Mouse (Mus musculus) kidney, postnatal 36 days (tissue): Measurements from ENCODE around the gene Adcy6.
"Not testable (repeated sequence)": the region's sequence is repeated elsewhere in the genome, so short reads cannot be mapped to it uniquely, and the experiment has no call there.

Experiments
- DNase-seq, 2 experiments: peaks; one replicate each; pipeline ENCODE4 v3.0.0; 2021 to 2022; ENCODE audit warnings: mixed read lengths in 2 of 2

Gene Adcy6

DNA sequence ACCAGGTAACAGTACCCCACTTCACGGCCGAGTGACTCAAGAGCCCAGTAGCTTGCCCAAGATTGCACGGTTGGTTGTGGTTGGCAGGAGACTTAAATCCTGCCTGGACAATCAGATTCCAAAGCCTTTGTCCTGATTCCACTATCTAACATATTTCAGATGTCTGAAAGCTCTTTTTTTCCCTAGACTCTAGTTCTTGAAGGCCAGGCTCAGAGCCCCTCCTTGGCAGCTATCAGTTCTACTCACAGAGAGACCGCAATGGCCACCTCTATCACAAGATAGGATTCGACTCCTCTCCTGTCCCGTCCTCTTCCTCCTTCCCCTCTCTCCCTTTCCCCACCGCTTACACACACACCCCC is 8.1 kb downstream of the Adcy6 start:
- DNase-seq: no peak

DNA sequence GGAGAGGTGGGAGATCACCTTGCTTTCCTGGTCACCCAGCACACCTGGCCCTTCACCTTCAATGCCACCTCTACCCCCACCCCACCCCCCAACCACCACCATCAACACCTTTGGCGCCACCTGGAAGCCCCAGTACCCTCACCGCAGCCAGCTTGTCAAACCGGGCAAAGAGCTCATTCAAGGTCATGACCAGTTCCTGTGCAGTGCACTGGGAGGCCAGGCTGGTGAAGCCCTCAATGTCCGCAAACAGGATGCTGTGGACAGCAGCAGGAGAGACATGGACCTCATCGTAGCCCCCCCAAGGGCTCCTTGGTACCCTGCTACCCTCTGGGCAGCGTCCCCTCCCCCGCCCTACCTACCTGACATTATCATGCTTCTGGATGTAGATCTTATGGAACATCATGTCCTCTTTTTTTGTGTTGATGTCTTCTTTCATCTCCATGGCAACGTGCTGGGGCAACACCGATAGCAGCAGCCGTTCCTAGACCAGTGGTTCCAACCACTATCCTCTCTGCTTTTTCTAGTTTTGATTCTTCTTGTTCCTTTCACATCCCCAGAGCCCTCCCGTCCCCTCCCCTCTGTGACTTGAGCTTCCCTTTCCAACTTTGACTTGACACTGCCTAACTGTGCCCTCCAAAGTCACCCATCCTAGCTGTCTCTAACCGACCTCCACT is 9.7 kb downstream of the Adcy6 start:
- DNase-seq: no peak

DNA sequence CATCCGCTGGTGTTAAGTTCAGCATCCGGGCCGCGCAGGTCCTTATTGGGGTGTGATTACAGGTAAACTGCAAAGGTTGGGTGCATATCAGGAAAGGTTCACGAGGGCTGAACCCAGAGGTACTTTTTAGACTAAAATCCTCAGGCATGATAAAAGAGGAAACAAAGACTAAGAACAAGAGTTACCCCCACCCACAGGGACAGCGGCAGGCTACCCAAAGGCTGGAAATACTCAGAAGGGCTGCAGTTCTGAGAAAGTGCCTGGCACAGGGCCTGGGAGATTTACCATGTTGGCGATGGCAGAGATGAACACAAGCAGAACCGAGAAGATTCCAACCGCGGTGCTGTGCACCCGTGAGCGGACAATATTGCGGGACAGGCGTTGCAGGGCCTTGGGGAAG is 13.3 kb downstream of the Adcy6 start:
- no peak for DNase-seq

DNA sequence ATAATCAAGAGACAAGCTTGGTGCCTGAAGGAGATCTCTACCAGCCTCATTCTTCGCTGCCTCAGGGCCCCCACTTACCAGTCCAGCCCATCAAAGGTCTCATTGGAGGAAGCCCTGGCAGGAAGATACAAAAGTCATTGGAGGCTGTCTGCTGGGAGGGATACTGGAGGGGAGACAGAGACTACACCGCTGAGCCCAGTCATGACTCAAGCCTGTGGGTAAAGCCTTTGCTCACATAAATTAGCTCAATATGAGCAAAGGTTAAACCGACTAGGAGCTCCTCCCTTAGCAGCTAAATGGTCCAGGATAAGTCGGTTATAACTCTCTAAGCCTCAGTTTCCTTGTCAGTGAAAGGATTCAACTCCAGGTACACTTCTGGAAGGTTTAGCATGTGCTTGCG is 14.8 kb downstream of the Adcy6 start:
- DNase-seq: peak in 1 of 2 experiments; percentile 43

DNA sequence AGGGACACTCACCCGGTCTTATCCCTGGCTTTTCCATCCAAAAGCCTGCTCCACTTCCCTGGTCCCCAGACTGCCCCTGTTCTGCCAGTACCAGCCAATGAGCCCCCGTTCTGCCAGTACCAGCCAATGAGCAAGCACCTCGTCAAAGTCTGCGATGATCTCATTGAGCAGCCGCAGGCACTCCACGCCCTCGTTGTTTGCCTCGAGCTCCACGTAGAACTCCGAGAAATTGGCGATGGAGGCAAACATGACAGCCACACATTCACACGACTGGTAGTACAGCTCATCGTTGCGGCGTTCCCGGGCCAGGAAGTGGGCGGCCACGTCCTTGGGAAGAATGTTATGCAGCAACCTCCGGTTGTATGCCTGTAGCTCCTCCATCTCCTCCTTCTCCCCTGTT is 15.7 kb downstream of the Adcy6 start:
- DNase-seq: no peak

DNA sequence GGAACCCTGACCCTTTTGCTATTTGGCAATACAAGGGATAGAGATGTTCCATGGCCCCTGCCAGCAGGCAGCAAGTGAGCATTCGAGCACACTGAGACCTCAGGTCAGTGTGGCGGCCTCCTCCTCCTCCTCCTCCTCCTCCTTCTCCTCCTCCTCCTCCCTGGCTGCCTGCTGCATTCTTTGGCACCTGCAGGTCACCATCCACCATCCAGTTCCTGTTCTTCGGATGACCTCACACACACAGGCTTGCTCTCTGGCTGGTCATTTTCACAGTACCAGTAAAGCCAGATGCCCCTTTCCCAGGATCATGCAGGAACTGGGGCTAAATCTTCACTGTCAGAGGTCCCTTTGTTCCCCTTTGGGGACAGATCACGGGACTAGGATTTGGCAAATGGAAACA is 18.5 kb downstream of the Adcy6 start:
- peak in 1 of 2 experiments; percentile 27 for DNase-seq

DNA sequence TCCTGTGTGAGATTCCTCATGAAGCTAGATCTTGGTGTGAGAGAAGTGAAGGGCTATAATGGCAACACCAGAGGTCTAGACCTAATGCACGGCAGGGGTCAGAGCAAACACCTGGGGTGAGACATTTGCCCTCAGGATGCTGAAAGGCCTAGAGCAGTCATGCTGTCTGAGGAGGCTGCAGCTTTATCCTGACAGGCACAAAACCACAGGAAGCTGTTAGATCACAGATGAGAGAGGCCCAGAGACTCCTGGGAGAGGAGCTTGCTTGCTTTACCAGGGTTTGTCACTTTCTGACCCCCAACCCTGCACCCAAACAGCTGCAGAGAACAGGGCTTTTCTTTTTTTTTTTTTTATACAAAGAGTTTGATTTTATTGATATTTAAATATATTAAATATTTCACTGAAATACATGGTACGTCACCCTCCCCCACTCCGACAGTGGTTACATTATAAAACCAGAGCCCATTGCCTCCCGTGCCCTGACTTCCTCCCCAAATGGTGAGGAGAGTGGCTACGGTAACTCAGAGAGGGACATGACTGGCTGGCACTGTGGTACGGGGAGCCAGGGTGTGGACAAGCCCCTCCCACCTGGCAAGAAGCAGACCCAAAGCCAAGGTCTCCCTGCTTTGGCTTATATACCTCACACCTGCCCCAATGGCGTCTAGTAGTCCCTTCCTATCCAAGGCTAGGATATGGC is 20.1 kb downstream of the Adcy6 start:
- no peak for DNase-seq

DNA sequence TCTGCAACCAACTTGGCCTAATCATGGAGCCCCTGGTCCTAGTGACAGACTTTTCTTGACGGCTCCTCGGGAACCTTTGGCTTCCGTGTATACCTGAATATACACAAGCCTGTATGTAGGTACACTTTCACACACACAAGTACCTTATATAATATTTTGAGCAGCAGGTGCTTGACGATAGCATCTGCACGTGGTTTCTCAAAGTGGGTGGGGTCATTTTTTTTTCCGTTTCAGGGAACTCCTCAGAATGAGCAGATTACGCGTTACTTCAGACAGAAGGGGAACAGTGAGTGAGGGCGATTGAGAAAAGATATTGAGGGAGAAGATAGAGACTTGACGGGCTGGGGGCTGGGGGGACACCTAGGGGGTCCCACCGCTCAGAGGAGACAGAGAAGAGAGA is 22.1 kb downstream of the Adcy6 start:
- no peak for DNase-seq

DNA sequence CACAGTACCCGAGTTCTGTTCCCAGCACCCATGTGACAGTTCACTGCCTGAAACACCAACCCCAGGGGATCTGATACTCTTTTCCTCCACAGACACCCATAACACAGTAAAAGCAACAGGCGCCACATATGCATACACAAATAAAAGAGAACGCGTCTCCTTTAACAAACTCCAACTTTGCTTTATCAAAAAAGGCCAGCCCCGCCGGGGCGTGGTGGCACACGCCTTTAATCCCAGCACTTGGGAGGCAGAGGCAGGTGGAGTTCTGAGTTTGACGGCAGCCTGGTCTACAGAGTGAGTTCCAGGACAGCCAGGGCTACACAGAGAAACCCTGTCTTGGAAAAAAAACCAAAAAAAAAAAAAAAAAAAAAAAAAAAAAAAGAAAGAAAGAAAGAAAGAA is 23.7 kb downstream of the Adcy6 start:
- not testable (repeated sequence) for DNase-seq

DNA sequence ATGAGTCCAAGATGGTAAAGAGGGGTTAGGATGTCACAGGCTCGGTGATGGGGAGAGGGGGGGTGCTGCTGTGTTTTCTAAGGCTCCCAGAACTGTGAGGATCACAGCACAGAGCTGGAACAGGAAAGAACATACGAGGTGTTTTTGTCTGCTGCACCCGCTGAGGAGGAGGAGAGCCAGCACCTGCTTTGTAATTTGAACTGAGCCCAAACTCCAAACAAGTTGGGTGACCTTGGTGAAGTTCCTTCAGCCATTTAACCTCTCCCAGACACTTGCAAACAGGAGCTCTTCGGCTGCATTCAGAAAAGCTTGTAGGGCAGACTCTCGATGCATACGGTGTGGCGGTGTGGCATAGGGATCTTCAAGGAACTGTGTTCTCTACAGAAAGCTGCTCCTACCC is 24.5 kb downstream of the Adcy6 start:
- DNase-seq: peak in 1 of 2 experiments; percentile 54

DNA sequence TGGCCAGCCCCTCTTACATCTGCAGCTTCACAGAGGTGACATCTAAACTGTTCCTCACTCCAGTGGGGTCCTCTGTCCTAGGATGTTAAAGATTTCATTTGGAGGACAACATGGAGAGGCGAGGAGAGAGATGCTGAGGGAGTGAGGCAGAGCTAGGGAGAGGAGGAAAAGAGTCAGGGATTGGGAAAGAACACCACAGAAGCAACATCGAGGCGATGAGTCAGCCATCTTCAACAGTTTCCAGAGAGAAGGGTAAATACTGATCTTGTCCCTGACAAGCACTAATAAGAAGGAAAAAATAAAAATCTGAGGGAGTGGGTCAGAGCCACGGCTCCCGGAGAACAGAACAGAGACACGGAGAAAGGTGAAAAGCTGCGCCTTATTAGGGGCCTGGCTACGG is 26.9 kb downstream of the Adcy6 start:
- no peak for DNase-seq

DNA sequence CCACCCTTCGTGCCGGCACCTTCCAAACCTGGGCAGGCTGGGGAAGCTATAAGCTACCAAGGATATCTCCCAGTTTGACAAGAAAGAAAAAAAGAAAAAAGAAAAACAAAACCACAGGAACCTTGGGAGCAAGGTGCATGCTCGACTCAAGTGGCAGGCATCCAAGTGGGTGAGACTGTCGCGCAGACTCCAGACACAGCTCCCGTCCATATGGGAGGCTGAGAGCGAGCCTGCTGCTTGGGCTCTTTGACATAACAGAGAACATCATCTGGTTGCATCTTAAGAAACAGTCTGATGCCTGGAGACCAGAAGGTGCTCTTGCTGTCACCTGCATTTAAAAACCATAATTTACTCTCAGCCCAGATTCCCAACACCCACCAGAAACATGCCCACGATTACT is 27.5 kb downstream of the Adcy6 start:
- DNase-seq: peak; percentile 77 to 82

DNA sequence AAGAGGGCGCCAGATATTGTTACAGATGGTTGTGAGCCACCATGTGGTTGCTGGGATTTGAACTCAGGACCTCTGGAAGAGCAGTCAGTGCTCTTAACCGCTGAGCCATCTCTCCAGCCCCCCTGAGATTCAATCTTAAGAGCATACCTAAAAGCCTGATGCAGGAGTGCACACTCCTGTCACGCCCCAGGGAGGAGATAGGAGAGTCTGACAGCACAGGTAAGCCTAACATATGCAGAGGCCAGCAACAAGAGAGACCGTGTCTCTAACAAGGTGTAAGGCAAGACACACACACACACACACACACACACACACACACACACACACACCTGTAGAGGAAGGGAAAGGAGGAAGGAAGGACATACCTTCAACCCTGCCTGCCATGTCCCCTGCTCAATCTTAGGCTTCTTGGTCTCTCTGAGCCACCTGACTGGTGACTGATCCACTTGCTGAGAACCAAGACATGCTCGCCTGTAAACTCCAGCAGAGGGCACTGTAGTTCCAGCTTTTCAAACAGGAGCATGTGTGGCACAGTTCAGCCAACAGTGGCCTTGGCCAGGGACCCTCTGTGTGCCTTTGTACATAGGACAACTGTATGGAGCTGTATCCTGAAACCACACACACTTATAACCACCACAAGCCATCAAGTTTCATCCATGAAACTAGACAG is 29.9 kb downstream of the Adcy6 start:
- peak; percentile 86 to 89 for DNase-seq

DNA sequence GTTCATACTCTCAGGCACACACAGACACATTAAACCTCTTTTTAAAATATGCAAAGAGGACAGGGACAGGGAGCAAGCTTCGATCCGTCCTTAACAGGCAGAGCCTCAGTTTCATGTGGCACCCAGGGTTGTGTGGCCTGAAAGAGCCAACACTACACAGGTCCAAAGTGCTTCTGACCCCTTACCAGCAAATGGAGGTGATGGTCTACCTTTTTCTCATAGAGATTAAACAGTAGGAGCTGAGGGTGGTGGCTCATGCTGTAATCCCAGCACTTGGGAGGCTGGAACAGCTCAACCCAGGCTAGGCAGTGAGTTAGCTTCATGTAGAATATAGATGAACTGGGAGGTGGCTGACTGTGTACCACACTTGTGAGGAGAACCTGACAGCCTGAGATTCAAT is 30.6 kb downstream of the Adcy6 start:
- DNase-seq: no peak

DNA sequence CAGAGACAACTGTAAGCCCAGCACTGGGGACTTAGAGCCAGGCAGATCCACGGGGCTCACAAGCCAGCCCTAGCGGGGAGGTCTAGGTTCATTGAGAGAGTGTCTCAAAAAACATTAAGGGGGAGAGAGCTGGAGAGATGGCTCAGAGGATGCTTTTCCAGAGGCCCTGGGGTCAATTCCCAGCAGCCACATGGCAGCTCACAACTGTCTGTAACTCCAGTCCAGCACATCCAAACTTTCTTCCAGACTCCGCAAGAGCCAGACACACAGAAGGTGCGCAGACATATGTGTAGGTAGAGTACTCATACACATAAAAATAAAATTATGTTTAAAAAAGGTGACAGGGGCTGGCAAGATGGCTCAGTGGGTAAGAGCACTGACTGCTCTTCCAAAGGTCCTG is 36.6 kb downstream of the Adcy6 start:
- DNase-seq: no peak

DNA sequence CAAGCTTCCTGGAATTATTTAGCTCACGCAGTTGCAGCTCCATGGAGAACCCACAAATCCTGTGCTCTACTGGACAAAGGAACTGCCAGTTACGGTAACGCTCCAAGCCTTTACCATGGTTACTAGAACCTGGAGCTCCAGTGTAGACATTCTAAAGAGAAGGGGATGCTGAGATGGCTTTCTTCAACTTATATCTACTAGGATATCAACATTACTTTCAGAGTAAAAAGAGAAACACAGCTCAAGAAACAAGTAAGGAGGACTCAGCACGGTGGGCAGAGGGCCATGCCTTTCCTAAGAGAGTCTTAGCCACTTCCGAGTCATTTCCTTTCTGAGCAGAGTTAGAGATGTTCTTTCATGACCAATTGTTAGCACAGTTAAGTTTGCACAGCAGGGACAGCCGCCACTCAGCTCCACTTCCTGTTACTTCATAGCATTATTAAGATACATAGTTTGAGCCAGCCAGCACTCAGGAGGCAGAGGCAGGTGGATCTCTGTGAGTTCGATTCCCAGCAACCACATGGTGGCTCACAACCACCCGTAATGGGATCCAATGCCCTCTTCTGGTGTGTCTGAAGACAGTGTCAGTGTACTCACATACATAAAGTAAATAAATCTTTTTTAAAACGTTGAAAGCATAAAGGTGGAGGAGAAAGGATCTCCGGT is 38.9 kb downstream of the Adcy6 start, which contains the start of the genes Ccnt1 and 4930415O20Rik:
Gene Ccnt1 (minus strand): TSS at position 51 of the 666 bp plus-strand sequence.
Gene 4930415O20Rik (plus strand): TSS at position 132 of the 666 bp plus-strand sequence.
- no peak for DNase-seq

DNA sequence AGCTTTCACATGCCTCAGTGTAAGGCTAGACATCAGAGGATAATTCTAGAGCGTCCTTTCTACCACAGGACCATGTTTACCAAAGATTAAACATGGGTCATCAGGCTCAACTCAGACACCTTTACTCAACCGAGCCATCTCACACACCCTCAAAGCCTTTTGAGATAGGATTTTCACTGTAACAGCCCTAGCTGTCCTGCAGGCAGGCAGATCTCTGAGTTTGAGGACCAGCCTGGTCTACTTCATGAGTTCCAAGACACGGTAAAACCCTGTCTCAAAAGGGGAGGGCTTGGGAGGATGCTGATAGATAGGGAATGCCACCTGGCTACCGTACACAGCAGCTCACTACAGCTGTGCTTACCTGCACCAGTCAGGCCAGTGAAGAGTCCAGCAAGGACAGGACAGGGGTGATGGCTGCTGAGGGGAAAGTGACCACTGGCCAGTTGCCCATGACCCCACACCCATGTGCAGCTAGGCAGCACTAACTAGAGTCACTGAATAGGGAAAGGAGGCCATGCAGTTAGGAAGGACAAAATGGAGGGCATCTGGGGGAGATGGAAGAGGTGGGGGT is 40.0 kb downstream of the Adcy6 start:
- peak in 1 of 2 experiments; percentile 37 for DNase-seq

DNA sequence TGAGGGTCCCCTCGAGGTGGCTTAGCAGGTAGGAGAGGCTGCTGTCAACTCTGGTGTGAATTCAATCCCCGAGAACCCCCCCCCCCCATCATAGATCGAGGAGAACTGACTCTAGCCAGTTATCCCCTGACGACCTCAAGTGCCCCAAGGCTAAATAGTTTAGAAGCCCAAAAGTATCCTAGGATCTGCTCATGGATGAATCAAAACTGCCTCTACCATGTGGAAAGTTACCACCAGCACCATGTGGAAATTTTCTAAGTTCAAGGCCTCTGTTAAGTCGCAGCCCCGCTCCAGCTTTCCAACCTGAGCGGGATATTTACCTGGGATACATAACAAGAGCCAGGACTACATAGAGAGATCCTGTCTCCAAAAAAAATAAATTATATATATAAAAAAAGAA is 40.7 kb downstream of the Adcy6 start:
- DNase-seq: no peak

DNA sequence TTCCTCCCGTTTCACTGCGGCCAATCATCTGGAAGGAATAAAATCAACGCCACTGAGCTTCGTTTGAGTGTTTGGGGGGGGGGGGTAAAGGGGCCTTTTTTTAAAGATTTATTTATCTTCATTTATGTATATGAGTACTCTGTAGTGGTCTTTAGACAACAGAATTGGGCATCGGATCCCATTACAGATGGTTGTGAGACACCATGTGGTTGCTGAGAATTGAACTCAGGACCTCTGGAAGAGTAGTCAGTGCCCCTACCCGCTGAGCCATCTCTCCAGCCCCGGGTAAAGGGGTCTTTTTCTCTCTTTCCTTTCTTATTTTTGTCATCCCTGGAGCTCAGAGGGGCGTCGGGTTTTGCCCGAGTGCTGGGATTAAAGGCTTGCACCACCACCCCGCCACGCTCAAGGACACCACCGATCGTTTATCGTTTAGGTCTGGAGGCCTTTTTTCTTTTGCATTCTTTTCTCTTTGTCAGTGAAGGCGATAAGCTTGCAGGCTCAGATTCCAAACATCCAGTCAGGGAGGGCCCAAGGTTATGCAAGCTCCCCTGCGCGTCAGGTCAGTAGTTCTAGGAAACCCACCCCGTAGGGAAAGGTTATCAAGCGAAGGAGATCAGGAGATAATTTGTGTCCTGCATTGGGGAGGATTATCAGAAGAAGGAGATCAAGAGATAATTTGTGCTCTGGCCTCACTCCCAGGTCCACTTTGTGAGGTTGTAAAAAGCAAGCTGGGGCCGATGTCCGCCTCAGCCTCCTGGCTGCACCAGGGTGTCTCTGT is 41.4 kb downstream of the Adcy6 start:
- DNase-seq: no peak

DNA sequence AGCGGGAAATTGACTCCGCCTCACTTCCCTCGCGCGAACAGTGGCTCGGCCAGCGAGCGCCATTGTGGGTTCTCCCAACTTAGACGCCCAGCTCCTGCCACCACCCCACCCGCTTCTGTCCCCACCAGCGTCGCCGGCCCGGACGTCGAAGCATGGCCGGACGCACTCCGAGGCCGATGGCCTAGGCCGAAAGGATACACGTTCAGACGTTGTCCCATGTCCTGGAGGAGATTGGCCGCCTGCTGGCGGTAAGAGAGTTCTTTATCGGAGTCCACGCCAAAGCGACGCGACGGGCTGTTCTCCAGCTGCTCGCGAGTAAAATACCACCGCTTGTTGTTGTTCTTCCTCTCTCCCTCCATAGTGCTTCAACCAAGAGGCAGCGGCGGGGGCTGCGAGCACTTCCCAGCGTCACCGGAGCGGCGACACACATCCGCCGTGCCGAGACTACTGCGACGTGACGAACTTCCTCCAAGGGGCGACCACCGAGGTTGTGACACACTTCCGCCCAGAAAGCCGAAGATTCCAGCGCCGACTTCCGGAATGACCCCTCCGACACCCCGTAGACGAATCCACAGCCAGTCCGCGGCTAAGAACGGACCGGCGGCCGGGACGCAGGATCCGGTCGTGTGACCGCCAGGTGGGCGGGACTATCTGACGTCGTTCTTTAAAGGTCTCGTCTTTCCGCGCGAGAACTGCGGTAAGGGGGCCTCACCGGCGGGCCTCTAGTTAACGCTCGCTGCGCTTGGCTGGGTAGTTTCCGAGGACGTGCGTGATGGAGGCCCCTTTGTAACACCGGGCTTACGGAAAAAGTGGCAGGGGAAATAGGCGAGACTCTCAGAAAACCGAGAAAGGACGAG is 42.4 kb downstream of the Adcy6 start:
- DNase-seq: peak; percentile 100

DNA sequence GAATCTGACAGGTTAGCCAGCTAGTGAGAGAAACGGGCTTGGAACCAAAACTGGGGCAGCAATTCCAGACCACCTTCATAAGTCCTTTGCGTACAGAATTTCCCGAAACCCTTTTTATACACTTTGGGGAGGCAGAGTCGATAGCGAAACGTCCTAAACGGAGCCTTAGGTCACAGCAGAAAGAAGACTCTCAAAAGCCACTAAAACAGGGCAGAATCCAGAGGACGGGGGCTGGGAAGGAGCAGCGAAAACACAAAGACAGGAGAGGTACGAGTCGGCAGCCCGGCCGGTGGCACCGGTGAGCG is 43.0 kb downstream of the Adcy6 start:
- DNase-seq: no peak

DNA sequence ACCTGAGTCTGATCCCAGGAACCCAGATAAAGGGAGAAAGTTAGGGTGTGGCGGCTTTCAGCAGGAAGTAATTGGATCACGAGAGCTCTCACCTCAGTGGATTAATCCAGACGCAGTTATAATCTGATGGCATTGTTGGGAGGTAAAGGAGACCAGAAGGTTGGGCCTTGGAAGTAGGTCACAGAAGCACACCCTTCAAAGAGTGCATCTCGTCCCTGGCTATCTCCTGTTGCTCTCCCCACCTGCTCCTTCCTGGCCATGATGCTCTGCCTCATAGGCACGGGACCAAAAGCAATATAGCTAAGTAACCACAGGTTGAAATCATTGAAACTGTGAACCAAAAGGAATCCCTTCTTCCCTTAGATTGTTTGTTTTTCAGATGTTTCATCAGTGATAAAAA is 52.7 kb downstream of the Adcy6 start:
- DNase-seq: no peak
